Mouse (Mus musculus) testis, adult 2 months (tissue): ENCODE measurements around the gene Slc25a21. TPM values are rescaled to one million over a fixed set of nuclear protein-coding genes. Genes with fewer than 3 reads are reported as not detected.

ENCODE experiments used
- H3K27ac ChIP-seq: fragments of 200-500 bp; 2 replicates; pipeline ENCODE4 v1.5.1; 2012; ENCODE audit warnings: low read depth, low read length; ENCODE audit not compliant: control insufficient read depth, insufficient read depth
- H3K27me3 ChIP-seq: fragments of 200-500 bp; 2 replicates; pipeline ENCODE4 v1.6.1; 2012; ENCODE audit warnings: mild to moderate bottlenecking, low read length, moderate library complexity; ENCODE audit not compliant: control insufficient read depth, insufficient read depth
- H3K36me3 ChIP-seq: fragments of 200-500 bp; 2 replicates; pipeline ENCODE4 v1.6.1; 2012; ENCODE audit warnings: mild to moderate bottlenecking, low read length; ENCODE audit not compliant: control insufficient read depth, insufficient read depth
- H3K4me1 ChIP-seq: fragments of 200-500 bp; 2 replicates; pipeline ENCODE4 v1.6.1; 2012; ENCODE audit warnings: low read length; ENCODE audit not compliant: control insufficient read depth, insufficient read depth
- H3K4me3 ChIP-seq: fragments of 200-500 bp; 2 replicates; pipeline ENCODE4 v1.5.1; 2012; ENCODE audit warnings: low read depth, mild to moderate bottlenecking, low read length, moderate library complexity, mixed read lengths; ENCODE audit not compliant: control insufficient read depth
- CTCF ChIP-seq: fragments of 200-500 bp; IDR thresholded peaks from 2 replicates; pipeline ENCODE4 v1.5.1; 2012; ENCODE audit warnings: low read depth, mild to moderate bottlenecking, inconsistent platforms, low read length, moderate library complexity; ENCODE audit not compliant: control insufficient read depth, insufficient read depth, insufficient replicate concordance
- POLR2A ChIP-seq: fragments of 200-500 bp; IDR thresholded peaks from 2 replicates; pipeline ENCODE4 v1.6.1; 2012; ENCODE audit warnings: low read depth, mild to moderate bottlenecking, inconsistent platforms, low read length, moderate library complexity; ENCODE audit not compliant: control insufficient read depth
- polyA plus RNA-seq: library from polyadenylated mRNA; depleted of rRNA; stranded (reverse); fragments of >200 nt; gene quantifications from 2 replicates; pipeline ENCODE4 v1.2.3, GENCODE M21; 2012

Gene Slc25a21
- polyA plus RNA-seq, 1 experiment, result 0.75 TPM

DNA sequence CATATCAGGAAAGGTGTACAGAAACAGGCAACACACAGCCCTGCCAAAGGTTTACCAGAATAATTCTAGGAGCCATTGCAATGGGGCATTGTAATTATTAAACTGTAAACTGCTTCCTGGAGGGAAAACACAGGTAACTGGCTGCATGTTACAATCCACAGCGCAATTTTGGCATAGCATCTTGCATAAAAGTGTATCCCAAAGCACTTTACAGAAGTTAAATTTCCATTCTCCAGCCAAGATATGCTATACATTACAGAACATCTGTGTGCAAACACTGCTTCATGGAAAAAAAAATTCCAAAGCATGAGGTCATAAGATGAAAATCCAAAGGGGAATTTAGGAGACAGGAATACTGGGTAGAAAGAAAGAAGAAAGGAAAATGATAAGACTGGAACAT is 253.0 kb downstream of the Slc25a21 start:
- Histone ChIP-seq H3K36me3 (no peaks in the 10 kb centered on the region), H3K27ac (no peak overlapping the region), H3K4me3 (no peak overlapping the region), H3K27me3 (no peaks in the 10 kb centered on the region), H3K4me1 (no peaks in the 10 kb centered on the region)
- TF ChIP-seq CTCF (no peak), POLR2A (no peak)

DNA sequence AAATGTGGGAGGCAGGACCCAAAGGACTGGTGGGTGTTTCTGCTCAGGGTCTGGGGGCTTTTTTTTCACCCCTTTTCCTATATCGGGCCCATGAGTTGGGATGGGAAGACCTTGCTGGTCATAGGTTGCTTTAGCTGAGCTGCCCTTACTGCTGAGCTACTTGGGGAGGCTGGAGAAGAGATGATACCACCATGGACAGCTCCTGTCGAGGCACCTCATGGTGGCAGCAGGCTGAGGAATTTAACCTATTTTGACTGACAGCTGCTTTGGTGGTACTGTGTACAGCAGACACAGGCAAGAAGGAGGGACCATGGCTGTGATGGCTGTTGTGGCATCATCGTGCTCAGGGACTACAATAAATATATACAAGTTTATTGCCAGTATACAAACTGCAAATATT is 256.4 kb downstream of the Slc25a21 start:
- no peaks in the 10 kb centered on the region for H3K27me3 ChIP-seq
- TF ChIP-seq CTCF (no peak), POLR2A (no peak)
- no peak overlapping the region for H3K4me3 ChIP-seq
- H3K36me3 ChIP-seq, result no peaks in the 10 kb centered on the region
- H3K27ac ChIP-seq, result no peak overlapping the region
- H3K4me1 ChIP-seq, result no peaks in the 10 kb centered on the region

DNA sequence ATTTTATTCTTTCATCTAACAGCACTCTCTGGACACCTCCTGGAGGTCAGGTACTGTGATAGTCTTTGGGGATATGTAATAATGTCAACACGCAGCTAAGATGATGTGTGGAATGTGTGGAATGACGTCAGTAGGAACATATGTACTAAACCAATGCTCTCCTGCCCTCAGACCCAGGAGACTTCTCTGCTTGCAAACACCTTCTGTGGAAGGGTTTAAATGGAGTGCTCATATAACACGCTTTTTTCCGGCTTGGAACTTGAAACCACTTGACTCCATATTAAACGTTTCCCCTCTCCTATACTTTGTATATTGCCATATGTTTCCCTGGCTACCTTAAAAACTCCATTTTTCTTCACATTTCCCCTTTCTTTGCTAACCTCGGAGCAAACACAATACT is 279.1 kb downstream of the Slc25a21 start:
- Histone ChIP-seq H3K27me3 (no peaks in the 10 kb centered on the region), H3K27ac (no peak overlapping the region), H3K36me3 (no peaks in the 10 kb centered on the region), H3K4me3 (no peak overlapping the region), H3K4me1 (no peaks in the 10 kb centered on the region)
- no peak for TF ChIP-seq POLR2A
- TF ChIP-seq CTCF, result no peak

GRCm38 (mm10) chr12:56906476-56906875 is 290.8 kb downstream of the Slc25a21 start:
- Histone ChIP-seq H3K36me3 (no peaks in the 10 kb centered on the region), H3K27ac (no peak overlapping the region), H3K27me3 (no peaks in the 10 kb centered on the region), H3K4me1 (no peaks in the 10 kb centered on the region), H3K4me3 (no peak overlapping the region)
- no peak for TF ChIP-seq CTCF
- TF ChIP-seq POLR2A, result no peak

DNA sequence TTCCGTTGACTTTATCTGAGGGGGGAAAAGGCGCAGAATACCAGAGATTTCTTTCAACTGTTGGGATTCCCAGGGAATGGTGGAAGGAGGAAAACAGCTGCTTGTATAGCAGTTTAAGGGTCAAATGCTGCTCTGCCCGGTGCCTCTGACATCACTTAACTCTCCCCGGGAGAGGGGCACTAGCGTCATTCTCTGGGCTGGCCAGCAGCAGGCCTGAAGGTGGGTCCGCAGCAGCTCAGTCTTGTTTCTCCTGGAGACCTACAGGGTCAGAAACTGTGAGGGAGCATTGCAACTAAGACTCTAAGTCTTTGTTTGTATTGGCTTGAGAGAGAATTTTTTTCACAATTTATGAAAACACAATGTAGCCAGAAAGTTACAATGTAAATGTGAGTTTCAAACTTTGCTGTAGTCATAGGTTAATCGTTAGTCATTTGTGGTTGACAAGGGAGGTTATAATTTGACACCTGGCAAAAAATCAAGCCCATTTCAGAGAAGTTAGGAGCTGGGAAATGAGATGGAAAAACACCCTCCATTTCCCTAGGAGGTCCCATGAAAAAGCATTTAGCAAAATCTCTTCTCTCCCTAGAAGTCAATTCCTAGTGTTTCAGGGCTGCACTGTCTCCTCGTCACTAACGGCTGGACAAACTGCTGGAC is 291.5 kb downstream of the Slc25a21 start:
- no peak for TF ChIP-seq POLR2A
- H3K4me1 ChIP-seq, result no peaks in the 10 kb centered on the region
- H3K36me3 ChIP-seq, result no peaks in the 10 kb centered on the region
- H3K27ac ChIP-seq, result no peak overlapping the region
- no peak overlapping the region for H3K4me3 ChIP-seq
- H3K27me3 ChIP-seq, result no peaks in the 10 kb centered on the region

DNA sequence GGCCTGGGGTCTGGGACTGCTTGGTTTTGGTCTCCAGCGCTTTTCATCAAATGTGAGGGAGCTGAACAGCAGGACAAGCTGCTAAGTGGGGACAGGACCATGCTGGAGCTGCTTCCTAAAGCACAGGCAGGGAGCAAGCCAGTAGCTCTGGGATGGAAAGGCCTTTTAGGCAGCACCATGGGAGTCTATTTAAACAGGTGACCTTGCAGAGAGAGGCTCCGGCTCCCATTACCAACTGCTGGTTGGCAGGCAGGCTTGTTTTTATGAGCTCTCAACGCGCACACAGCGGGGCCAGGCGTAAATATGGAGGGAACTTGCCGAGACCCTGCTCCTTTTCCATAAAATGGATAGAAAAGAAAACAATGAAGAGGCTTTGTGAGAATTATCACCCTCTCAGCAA is 292.1 kb downstream of the Slc25a21 start:
- no peaks in the 10 kb centered on the region for H3K36me3 ChIP-seq
- TF ChIP-seq CTCF, result no peak
- no peak for TF ChIP-seq POLR2A
- no peaks in the 10 kb centered on the region for H3K27me3 ChIP-seq
- no peak overlapping the region for H3K4me3 ChIP-seq
- no peak overlapping the region for H3K27ac ChIP-seq
- H3K4me1 ChIP-seq, result no peaks in the 10 kb centered on the region

DNA sequence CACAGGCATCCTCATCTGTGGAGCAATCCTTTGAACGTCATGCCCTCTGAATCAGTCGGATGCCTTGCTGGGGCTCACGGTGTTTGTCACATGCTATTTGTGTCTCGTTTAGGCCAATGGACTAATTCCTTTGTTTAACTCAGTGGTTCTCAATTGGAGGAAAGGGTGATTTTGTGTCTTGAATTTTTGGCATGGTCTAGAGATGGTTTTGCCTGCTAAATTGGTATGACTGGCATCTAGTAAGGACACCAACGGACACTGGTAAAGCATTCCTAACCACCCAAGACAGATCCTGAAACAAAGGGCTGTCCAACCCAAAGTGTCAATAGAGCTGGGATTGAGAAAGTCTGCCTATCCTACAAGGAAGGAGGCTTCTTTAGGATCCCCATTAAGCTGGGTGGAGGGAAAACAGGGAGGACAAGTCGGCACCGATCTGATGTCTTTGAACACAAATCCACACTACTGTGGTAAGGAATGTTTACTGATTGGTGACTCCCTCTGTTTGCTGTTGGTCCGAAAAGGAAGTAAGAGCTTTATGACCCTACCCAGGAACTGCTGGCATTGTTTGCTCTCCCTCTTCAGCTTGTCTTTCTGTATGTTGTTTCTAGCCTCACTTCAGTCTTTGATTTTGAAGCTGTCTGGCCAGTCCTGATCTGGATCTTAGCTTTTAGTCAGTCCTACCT is 294.4 kb downstream of the Slc25a21 start:
- H3K27ac ChIP-seq, result no peak overlapping the region
- H3K4me3 ChIP-seq, result no peak overlapping the region
- no peaks in the 10 kb centered on the region for H3K36me3 ChIP-seq
- H3K27me3 ChIP-seq, result no peaks in the 10 kb centered on the region
- H3K4me1 ChIP-seq, result no peaks in the 10 kb centered on the region
- no peak for TF ChIP-seq POLR2A
- no peak for TF ChIP-seq CTCF

DNA sequence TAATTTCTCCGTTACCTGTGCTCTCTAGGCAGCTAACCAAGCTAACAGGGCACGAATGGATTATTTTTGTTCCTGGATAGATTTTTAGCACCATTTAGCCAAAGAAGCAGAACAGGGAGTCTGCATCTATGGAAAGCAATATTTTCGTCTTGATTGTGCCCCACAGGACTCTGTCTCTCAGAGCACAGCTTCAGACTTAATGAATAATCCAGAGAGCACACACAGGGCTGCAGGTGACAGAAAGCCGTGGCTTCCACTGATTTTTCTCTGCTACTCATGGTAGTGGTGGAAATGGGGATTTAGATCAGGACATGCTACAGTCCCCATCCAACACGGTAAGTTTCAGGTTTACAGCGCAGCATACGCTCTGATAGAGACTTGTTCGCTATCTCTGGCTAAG is 299.3 kb downstream of the Slc25a21 start:
- Histone ChIP-seq H3K27ac (no peak overlapping the region), H3K36me3 (no peaks in the 10 kb centered on the region), H3K4me1 (no peaks in the 10 kb centered on the region), H3K4me3 (no peak overlapping the region), H3K27me3 (no peaks in the 10 kb centered on the region)
- TF ChIP-seq CTCF, result no peak
- no peak for TF ChIP-seq POLR2A
